Mouse (Mus musculus) ES-E14 (cell line): ENCODE results near the gene Lsm8.

Experiments used
- MAFK ChIP-seq: IDR thresholded peaks from 2 replicates; pipeline ENCODE4 v1.6.1; 2014; ENCODE audit warnings: mild to moderate bottlenecking, low read depth, low read length, inconsistent platforms; ENCODE audit not compliant: insufficient read depth
- ZNF384 ChIP-seq: IDR thresholded peaks from 2 replicates; pipeline ENCODE4 v1.6.1; 2012; ENCODE audit warnings: low read depth, low read length, inconsistent platforms

- TF ChIP-seq MAFK (no peak), ZNF384 (no peak)
Observed at GRCm38 (mm10) chr6:18820246-18820645, 28.1 kb upstream of the Lsm8 start.
